Mouse (Mus musculus) brain, embryonic 18.5 days (tissue): ENCODE measurements around the gene Sema3g.

Experiments used
- DNase-seq: peaks from one replicate; pipeline ENCODE4 v3.0.0-alpha.2; 2012; ENCODE audit warnings: low read depth, low spot score

The Sema3g gene

GRCm38 (mm10) chr14:31195521-31195920, 22.1 kb upstream of the Sema3g start:
- no peak for DNase-seq

GRCm38 (mm10) chr14:31195968-31196367, 21.7 kb upstream of the Sema3g start:
- no peak for DNase-seq

DNA sequence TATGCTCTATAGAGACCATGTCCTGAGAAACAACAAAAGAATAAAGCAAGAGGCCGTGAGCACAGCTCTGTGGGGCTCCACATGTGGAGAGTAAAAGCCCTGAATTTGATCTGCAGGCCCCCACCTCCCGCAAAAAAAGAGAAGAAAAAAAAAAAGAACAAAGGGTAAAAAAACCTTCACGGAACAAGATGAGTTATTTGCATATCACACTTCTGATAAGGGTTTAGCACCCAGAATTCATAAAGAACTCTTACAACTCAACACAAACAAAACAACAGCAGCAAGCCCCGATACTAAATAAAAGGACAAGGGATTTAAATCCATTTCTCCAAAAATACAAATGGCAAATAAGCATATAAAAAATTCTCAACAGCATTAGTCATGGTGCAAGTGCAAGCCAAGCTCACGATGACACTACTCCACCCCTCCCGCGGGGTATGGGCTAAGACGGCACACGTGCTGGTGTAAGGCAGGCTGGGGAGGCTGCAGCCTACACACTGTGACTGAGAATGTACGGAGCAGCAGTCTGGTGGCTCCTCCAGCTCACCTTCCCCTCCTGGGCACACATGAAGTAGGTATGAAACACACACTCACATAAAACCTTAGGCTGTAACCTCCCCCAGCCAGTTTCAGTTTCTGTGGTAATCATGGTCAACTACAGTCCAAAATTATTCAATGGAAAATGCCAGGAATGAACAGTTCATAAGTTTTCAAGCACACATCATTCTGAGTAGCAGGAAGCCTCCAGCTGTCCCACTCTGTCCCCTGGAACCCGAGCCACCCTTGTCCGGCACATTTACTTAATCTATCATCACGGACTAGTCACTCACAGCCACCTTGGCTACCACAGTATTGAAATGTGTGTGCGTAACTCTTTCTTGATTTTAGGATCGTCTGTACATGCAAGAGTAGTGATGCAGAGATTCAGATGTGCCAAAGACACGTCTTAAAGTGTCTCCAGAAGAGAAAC, 19.8 kb upstream of the Sema3g start:
- DNase-seq: no peak

DNA sequence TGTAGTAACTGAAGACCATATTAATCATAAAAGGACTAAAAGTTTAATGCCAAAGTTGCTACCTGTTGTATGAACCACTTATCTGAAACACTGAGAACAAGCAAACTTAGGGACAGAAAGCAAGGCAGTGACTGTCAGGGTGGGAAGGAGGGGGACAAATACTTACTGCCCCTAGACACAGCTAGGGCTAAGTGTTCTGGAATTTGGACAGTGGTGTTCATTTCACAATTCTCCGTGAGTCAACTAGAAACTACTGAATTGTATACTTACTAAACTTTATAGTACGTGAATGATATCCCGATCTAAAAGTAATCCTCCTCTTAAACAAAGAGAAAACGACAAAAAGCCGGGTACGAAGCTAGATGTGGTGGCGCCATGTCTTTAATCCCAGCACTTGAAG, 18.1 kb upstream of the Sema3g start:
- no peak for DNase-seq

DNA sequence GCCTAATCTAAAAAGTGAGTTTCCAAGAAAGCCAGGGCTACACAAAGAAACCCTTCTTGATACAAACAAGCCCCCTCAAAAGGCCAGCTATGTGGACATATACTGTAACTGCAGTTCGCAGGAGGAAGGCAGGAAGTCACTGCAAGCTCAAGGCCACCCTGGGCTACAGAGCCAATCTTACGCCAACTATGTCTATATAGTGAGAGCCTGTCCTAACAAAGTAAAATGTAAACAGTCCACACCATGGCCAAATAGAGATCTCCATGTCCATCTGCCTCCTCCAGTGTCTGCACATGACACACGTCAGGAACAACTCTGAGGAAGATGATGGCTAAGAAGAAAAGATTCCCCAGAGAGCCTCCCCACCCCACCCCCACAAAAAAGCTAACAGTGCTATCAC, 17.6 kb upstream of the Sema3g start:
- no peak for DNase-seq

GRCm38 (mm10) chr14:31204844-31205243, 12.8 kb upstream of the Sema3g start:
- DNase-seq: no peak

GRCm38 (mm10) chr14:31205244-31205561, 12.5 kb upstream of the Sema3g start:
- no peak for DNase-seq

GRCm38 (mm10) chr14:31205562-31206467, 11.8 kb upstream of the Sema3g start:
- no peak for DNase-seq

DNA sequence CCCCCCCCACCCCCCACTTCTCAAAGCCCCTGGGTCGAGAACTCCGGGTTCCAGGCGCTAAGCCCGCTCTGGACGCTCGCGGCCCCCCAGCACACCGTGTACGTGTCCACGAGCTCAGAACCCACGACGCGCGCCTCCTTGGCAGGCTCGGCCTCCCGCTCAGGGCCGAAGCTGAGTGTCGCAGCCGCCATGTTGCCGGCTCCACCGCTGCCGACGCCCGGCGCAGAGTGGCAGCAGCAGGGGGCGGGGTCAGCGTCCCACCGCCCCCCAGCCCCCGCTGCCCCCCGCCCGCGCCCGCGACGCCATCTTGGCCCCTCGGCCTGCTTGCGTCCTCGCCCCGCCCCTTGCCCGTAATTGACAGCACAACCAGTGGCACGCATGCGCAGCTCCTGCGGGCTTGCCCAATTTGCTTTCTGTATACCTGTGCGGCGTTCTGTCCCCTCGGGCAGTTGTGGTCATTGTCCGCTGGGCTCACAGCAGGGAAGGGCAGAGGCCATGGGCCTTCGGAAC, 11.1 kb upstream of the Sema3g start:
- peak; percentile 83 for DNase-seq

DNA sequence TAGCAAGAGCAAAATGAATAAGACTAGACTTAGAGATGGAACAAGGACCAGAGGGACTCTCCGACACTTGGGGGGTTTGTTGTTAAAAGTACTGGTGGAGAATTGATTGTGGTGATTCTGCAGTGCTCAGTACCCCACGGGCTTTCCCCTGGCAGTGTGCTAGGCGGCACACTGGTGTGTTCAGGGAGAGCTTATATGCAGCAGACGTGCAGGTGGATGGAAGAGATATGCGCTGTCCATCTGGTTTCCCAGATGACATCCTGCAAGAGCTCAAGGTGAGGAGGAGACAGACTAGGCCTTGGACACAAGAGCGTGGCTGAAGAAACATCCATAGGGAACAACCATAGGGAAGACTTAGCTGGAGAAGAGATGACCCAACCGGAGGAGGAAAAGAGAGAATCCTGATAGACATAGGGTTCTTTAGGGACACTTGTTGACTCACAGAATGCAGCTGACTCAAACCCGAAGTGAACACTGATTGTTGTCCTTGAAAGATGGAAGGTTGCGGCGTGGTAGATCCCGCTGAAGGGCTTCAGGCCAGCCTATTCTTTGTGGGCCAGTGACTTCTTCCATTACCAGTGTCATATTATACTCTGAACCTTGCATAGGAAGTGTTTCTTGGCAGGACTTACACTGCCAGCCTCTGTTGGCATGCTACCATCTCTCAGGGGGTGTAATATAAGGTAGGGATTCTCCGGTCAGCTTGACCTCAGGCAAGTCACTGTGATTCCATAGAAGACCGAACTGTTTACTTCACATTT, 10.4 kb upstream of the Sema3g start:
- no peak for DNase-seq

DNA sequence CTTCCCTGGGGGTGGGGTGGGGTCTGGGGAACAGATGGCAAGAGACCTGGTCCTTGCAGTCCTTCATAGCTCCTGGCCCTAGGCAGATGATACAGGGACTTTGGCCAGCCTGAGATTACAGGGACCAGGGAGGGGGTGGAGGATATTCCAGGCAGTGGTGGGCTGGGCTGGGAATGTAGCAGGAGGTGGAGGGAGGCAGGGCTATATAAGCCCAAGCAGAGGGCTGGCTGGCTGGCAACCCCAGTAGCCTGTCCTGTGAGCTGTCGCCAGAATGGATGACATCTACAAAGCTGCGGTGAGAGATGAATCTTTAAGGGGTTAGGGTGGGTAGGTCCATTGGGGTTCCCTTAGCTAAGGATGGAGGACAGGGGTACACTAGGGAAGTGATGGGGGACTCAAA, 9.6 kb upstream of the Sema3g start, which contains the start of gene Tnnc1:
Tnnc1 (plus strand) TSS at position 229 of the 400 bp plus-strand sequence.
- DNase-seq: no peak

GRCm38 (mm10) chr14:31209133-31209557, 8.5 kb upstream of the Sema3g start:
- no peak for DNase-seq

DNA sequence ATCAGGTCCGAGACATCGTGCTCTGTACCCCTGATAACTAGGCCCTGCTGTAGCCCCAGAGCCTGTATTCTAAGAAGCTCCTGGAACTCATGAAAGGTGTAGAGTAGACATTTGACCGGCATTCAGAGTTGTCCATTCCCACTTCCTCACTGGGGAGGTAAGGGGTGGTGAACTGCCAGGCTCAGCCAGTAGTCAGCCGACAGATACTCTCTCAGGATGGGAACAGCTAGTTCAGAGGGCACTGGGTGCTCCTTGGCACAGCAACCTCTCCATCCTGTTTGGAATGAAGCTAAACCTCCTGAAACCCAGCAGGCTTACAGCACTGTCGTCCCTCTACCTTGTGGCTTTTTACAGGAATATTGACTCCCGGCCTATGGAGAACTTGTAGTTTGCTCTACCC, 5.8 kb upstream of the Sema3g start:
- DNase-seq: no peak

DNA sequence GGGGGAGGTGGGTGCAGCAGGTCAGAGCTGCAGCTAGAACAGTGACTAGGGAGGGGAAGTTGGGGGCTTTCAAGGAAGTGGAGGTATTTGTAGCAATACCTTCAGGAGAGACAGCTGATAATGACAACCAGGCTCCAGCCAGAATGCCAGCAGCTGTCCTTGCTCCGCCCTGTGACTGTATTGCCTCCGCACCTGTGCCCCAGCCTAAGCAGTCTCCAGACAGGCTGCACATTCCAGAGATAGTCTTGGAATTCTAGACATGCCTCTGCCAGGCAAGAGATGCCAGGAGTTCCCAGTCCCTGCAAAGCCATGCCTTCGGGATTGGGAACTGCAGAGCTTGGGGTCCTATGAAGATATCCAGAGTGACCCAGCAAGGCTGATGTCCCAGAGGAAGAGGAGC, 5.2 kb upstream of the Sema3g start:
- DNase-seq: no peak

DNA sequence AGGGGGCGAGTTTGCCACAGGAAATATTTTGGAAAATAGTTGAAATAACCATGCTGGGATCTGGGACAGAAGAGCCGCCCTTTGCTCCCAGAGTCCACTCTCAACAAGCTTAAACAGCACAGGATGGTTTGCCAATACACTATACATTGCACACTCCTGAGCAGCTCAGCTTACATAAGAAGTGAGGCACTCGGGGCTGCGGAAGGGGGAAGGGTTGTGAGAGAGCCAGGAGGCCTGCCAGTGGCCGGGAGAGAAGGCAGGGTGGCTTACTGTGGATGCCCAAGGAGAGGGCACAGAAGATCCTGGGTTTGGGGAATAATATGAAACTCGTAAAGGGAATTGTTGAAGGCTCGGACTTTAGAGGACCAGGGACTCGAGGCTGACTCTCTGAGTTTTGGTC, 3.8 kb upstream of the Sema3g start:
- no peak for DNase-seq

- DNase-seq: no peak
Observed at GRCm38 (mm10) chr14:31214684-31215083, 3.0 kb upstream of the Sema3g start.

GRCm38 (mm10) chr14:31215157-31216002, 2.3 kb upstream of the Sema3g start:
- no peak for DNase-seq

- DNase-seq: no peak
Observed at GRCm38 (mm10) chr14:31216846-31217245, 814 bp upstream of the Sema3g start, which contains the start of gene Nisch. Gene Nisch, minus strand, starts transcription at chr14:31216946.

DNA sequence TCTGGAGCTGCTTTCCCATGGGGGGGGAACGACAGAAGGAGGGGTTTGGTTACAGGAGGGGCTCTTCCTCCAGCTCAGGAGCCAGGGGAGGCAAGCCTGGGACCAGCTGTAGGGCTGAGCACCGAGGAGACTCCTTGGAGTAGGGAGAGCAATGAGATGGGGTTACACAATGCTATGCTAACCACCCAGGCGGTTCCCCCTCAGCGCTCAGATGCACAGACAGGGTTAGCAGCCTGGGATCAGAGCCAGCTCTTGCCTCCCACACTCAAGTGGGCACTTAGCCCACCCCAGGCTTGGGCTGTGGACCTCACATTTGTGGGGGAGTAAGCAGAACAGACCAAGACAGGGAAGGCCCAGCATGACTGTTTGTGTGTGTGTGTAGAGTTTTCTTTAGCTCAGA, 9.3 kb downstream of the Sema3g start:
- DNase-seq: no peak

DNA sequence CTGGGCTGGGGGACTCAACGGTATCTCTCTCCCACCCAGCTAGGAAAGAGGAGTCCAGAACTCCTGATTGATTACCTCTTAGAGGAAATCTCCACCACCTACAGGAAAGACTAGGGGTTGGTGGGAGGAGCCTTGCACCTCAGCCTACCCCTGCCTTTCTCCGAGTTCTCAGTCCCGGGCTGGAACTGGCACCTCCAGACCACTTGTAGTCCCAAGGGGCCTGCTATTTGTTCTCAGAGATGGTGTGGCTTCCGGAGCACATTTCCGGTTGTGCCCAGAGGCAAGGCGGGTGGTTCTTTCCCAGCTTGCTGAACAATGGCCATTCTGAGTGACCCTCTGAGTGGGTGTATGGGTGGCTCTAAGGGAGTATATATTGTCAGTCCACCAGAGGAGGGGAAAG, 10.6 kb downstream of the Sema3g start:
- no peak for DNase-seq
